Mouse (Mus musculus) lung, postnatal 4 days (tissue): ENCODE results near the gene Gna13.
"Not testable (repeated sequence)": the region's sequence is repeated elsewhere in the genome, so short reads cannot be mapped to it uniquely, and the experiment has no call there.

ENCODE experiments used
- DNase-seq, 2 experiments: peaks; one replicate each; pipeline ENCODE4 v3.0.0; 2021

The Gna13 gene

GRCm38 (mm10) chr11:109362463-109363190 is at the start of gene Gna13:
Gna13 (plus strand) TSS chr11:109362831.
- peak; percentile 93 to 96 for DNase-seq

- peak in 1 of 2 experiments; percentile 63 for DNase-seq
These were observed 45.7 kb upstream of the Gna13 start for GRCm38 (mm10) chr11:109316921-109317320.

GRCm38 (mm10) chr11:109319471-109319870 is 43.2 kb upstream of the Gna13 start:
- DNase-seq, result no peak

- no peak for DNase-seq
These were observed 42.7 kb upstream of the Gna13 start for GRCm38 (mm10) chr11:109319946-109320345.

GRCm38 (mm10) chr11:109320361-109320933 is 42.2 kb upstream of the Gna13 start:
- peak; percentile 25 to 47 for DNase-seq

GRCm38 (mm10) chr11:109326270-109326669 is 36.4 kb upstream of the Gna13 start:
- DNase-seq, result no peak

- no peak for DNase-seq
These were observed 35.2 kb upstream of the Gna13 start for GRCm38 (mm10) chr11:109327381-109327780.

GRCm38 (mm10) chr11:109327952-109328351 is 34.7 kb upstream of the Gna13 start:
- no peak for DNase-seq

GRCm38 (mm10) chr11:109329331-109329730 is 33.3 kb upstream of the Gna13 start:
- no peak for DNase-seq

- no peak for DNase-seq
These were observed 31.8 kb upstream of the Gna13 start for GRCm38 (mm10) chr11:109330706-109331393.

- DNase-seq, result peak; percentile 93 to 95
These were observed 31.2 kb upstream of the Gna13 start for GRCm38 (mm10) chr11:109331424-109331824.

- no peak for DNase-seq
These were observed 29.9 kb upstream of the Gna13 start for GRCm38 (mm10) chr11:109332722-109333121.

GRCm38 (mm10) chr11:109334773-109335172 is 27.9 kb upstream of the Gna13 start:
- no peak for DNase-seq

- DNase-seq, result no peak
These were observed 26.7 kb upstream of the Gna13 start for GRCm38 (mm10) chr11:109335890-109336289.

GRCm38 (mm10) chr11:109339155-109339938 is 23.3 kb upstream of the Gna13 start:
- DNase-seq, result no peak

GRCm38 (mm10) chr11:109340541-109340940 is 22.1 kb upstream of the Gna13 start:
- no peak for DNase-seq

- DNase-seq, result not testable (repeated sequence)
These were observed 20.0 kb upstream of the Gna13 start for GRCm38 (mm10) chr11:109342666-109343065.

GRCm38 (mm10) chr11:109343558-109343957 is 19.1 kb upstream of the Gna13 start:
- no peak for DNase-seq

GRCm38 (mm10) chr11:109343991-109344599 is 18.5 kb upstream of the Gna13 start:
- peak; percentile 74 to 78 for DNase-seq

GRCm38 (mm10) chr11:109347242-109347959 is 15.2 kb upstream of the Gna13 start:
- DNase-seq, result peak; percentile 92 to 96

GRCm38 (mm10) chr11:109348408-109348807 is 14.2 kb upstream of the Gna13 start:
- DNase-seq, result peak; percentile 57 to 73
